Mouse (Mus musculus) cerebellum, adult 18-20 months (tissue): Measurements from ENCODE around the gene Nxph2.
"Not testable (repeated sequence)": the region's sequence is repeated elsewhere in the genome, so short reads cannot be mapped to it uniquely, and the experiment has no call there.

Experiments used
- DNase-seq, 2 experiments: peaks; one replicate each; pipeline ENCODE4 v3.0.0; 2021

Gene Nxph2

DNA sequence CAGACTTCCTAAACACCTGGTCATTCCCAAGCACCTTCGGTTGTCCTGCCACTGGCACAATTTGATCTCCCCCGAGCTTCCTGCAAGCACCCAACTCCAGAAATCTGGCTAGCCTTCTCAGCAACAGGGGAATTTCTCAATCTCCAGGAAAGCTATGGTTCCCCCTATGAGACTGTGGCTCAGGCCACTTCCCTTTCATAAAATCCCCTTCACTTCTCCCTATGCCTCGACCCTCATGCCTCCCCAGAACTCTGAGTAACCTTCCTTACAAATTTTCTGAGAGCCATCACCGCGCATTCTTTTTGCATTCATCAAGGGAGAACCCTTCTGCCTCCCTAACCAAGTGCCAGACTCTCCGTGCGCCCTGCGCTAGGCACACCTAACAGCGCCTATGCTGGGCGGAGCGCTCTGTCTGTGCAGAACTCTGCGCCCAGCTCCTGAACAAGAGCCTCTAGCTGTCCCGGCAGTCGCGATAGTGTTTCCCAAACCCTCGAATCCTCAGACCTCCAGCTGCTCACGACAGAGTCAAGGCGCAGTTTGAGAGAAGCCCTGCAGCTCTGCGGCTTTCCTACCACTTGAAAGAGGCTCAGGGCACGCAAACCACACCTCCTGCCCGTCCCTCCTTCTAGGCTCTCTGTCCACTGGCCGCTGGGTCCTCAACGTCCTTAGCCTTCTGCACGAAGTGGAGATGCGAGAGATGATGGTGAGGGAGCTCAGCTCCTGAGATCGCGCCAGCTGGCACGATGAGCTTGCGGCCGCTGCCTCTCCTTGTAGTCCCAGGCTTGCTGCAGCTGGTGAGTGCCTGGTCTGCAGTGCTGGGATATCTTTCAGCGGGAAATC is at the start of gene Nxph2:
Gene Nxph2 (plus strand): TSS at position 501 of the 840 bp plus-strand sequence.
- DNase-seq: no peak

DNA sequence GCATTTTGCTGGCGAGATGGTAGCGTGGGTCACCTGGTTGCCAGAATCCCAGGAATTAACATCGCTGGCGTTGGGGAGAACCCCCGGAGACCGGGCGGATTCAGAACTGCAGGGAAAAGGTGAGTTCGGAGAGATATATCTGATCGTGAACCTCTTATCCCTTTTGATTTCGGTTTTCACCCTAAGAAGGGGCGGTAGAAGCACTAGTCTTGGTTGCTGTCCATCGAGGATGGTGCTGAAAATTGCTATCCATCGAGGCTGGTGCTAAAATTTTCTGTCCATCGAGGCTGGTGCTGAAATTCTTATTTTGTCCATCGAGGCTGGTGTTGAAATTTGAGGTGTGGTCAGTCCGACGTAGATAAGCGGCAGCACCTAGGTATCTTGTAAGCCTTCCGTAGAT is 30.1 kb upstream of the Nxph2 start:
- DNase-seq: not testable (repeated sequence)

DNA sequence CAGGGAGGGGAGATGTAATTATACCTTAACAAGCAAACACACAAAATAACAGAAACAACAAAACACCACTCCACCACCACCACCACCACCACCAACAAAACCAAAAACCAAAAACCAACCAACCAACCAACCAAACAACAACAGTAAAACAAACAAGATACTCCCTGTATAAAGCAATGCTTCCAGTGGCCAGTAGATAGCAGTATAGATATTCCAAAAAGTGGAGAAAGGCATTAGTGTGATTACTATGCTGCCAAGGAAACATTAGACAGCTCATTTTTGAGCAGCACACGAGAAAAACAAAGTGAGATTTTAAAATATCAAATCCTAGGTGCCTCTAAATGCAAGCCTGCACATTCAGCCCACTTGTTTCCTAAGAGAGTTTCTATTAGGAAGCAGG is 6.2 kb upstream of the Nxph2 start:
- DNase-seq: no peak
